Mouse (Mus musculus) olfactory bulb, adult 2 months (tissue): ENCODE measurements around the gene Wdr73.

Source experiments
- CTCF ChIP-seq: fragments of 200-500 bp; IDR thresholded peaks from 2 replicates; pipeline ENCODE4 v1.5.1; 2012; ENCODE audit warnings: low read depth, mild to moderate bottlenecking, low read length, moderate library complexity; ENCODE audit not compliant: insufficient read depth
- POLR2A ChIP-seq: fragments of 200-500 bp; IDR thresholded peaks from 2 replicates; pipeline ENCODE4 v1.6.1; 2012; ENCODE audit warnings: mild to moderate bottlenecking, low read depth, low read length, moderate library complexity; ENCODE audit not compliant: insufficient read depth

DNA sequence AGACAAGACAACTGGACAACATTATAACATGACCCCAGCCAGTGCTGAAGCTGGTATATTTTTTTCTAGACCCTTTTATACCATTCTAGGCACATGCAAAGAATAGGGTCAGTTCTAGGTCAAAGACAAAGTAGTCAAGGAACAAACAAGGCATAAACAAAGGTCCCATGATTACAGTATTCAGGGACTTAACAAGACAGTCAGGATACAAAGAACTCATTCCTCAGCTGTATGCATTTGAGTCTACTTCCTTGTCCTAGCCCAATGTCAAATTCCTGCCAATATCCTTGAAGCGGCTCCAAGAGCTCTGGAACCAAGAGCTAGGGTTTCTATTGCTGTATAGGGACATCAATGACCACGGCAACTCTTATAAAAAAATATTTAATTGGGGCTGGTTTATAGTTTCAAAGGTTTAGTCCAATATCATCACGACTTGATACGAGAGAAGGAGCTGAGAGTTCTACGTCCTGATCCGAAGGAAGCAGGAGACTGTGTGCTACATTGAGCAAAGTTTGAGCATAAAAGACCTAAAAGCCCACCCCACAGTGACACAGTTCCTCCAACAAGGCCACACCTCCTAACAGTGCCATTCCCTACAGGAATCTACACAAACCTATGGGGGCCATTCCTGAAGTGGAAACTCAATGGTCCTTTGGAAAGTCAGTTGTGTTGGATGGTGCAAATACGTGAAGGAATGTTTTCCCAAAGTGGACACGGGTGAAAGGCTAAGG is 57.0 kb downstream of the Wdr73 start:
- TF ChIP-seq POLR2A (no peak), CTCF (no peak)
